Comparison of ENCODE assay signal across 9 mouse cellular contexts in genomic region chr7:112469817-112470216, GRCm38 (mm10). TPM values are rescaled to one million over a fixed set of nuclear protein-coding genes. Genes with fewer than 3 reads are reported as not detected.
DNase-seq lines count a peak whose midpoint lies in the region; ATAC-seq lines count a peak whose summit lies in the region.
"Had no signal": no experiment of that assay in that cellular context is flagged by ENCODE, and none has a peak within 500 bp of the region (broad histone marks: within the 10 kb centered on the region; RNA-seq: fewer than 3 reads in every experiment).

No protein-coding gene starts in this region.

- H3K4me3 ChIP-seq in brown adipose tissue, adult 24 weeks (ENCODE audit: insufficient read depth, low read depth, low read length) = no peak overlapping the region
- H3K4me3 ChIP-seq in heart, embryonic 12.5 days = no peak overlapping the region
- H3K4me3 ChIP-seq: limb, embryonic 13.5 days had no signal

- H3K36me3 ChIP-seq in heart, embryonic 12.5 days = peaks cover 6% of the 10 kb centered on the region
- H3K36me3 ChIP-seq: limb, embryonic 13.5 days had no signal

- no peak overlapping the region for H3K9ac ChIP-seq in heart, embryonic 12.5 days
- H3K9ac ChIP-seq: limb, embryonic 13.5 days had no signal

- H3K27ac ChIP-seq in brown adipose tissue, adult 24 weeks (replicated peaks; ENCODE audit: low read depth, low read length) = peak overlapping the region; percentile 58
- no peak overlapping the region for H3K27ac ChIP-seq in heart, embryonic 12.5 days (ENCODE audit: poor library complexity, severe bottlenecking)
- H3K27ac ChIP-seq: limb, embryonic 13.5 days had no signal

- no peaks in the 10 kb centered on the region for H3K9me3 ChIP-seq in heart, embryonic 12.5 days (replicated peaks)
- H3K9me3 ChIP-seq: limb, embryonic 13.5 days had no signal

- H3K4me1 ChIP-seq in brown adipose tissue, adult 24 weeks (ENCODE audit: control insufficient read depth, insufficient read depth, insufficient read length, low read length) = peaks cover 32% of the 10 kb centered on the region
- peaks cover 71% of the 10 kb centered on the region for H3K4me1 ChIP-seq in heart, embryonic 12.5 days (replicated peaks)

- peak; percentile 74 for DNase-seq in MN1 (ENCODE audit: low spot score)
- DNase-seq in fibroblast of lung, adult 2 months (ENCODE audit: low read depth) = peak; percentile 51
- peak; percentile 84 to 87 for DNase-seq in kidney, postnatal 25 days
- DNase-seq in lung, adult 18-20 months = peak; percentile 70 to 81
- DNase-seq in retina, embryonic 14.5 days (ENCODE audit: low spot score) = peak; percentile 89
- peak; percentile 82 for DNase-seq in urinary bladder, postnatal 25 days (ENCODE audit: low spot score)

- 37% methylated on average over 5 of the region's 5 CpGs for WGBS in heart, embryonic 12.5 days

- no peaks in the 10 kb centered on the region for H3K27me3 ChIP-seq in heart, embryonic 12.5 days (replicated peaks)
- H3K27me3 ChIP-seq: limb, embryonic 13.5 days had no signal

- no peak overlapping the region for H3K4me2 ChIP-seq in heart, embryonic 12.5 days
- H3K4me2 ChIP-seq: limb, embryonic 13.5 days had no signal

- 0 out of 2 replicates have a peak, but pooled peaks have one; percentile 30 for ATAC-seq in heart, embryonic 12.5 days (ENCODE audit: insufficient number of reproducible peaks, low FRiP score)

RNA-seq across cellular contexts. Expression of gene Parva, which starts 42.5 kb away (rescaled TPM):
- polyA plus RNA-seq in brown adipose tissue, adult 24 weeks (2012; ENCODE audit: insufficient read depth, insufficient read length, missing spikeins) = 28.3 and 32.1 TPM in 2 replicates
- 101 and 103 TPM in 2 replicates for polyA plus RNA-seq in heart, embryonic 12.5 days (2016; fragmentation: Nextera tagmentation; extraction: Ambion mirVana)
